Mouse (Mus musculus) embryonic fibroblast, embryonic 13.5 days (primary cell): Measurements from ENCODE around the gene Gna11.

Source experiments
- CTCF ChIP-seq: IDR thresholded peaks from 2 replicates; pipeline ENCODE4 v1.5.1; 2011; ENCODE audit warnings: mild to moderate bottlenecking, control low read depth, low read length, moderate library complexity, borderline replicate concordance; ENCODE audit not compliant: insufficient read depth
- POLR2A ChIP-seq: IDR thresholded peaks from 2 replicates; pipeline ENCODE4 v1.6.1; 2011; ENCODE audit warnings: low read depth, mild to moderate bottlenecking, control low read depth, low read length, moderate library complexity

- TF ChIP-seq CTCF = peak; percentile 81
- no peak for TF ChIP-seq POLR2A
Observed at GRCm38 (mm10) chr10:81564734-81565133, 19.7 kb upstream of the Gna11 start.
